Mouse (Mus musculus): ENCODE results near the gene Cd36.

Gene Cd36

DNA sequence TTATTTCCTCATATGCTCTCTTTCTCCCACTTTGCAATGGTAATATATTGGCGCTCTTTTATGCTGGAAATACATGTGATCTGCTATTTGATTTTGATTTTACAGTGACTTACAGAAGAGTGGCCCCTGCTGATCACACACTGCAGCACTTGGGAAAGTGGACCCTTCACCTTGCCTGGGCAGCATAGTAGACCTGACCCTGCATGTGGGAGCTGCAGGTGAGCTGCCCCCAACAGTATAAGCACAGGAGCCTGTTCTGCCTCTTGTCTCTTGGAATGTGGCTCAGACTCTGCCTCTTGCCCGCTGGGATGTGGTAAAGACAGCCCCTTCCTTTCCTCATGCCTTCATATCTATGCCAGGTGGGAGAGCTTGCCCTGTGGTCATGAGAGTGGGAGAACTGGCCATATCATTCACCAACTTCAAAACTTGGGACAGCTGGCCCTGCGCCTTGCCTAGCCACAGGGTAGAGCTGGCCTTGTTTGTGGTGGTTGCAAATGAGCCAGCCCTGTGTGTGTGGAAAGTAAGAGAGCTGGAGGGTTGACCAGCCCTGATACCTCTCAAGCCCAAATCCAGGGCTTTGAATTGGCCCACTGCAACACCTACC lies 81.7 kb downstream of the Cd36 start:
- no peak for DNase-seq (ENCODE audit: extremely low spot score)

DNA sequence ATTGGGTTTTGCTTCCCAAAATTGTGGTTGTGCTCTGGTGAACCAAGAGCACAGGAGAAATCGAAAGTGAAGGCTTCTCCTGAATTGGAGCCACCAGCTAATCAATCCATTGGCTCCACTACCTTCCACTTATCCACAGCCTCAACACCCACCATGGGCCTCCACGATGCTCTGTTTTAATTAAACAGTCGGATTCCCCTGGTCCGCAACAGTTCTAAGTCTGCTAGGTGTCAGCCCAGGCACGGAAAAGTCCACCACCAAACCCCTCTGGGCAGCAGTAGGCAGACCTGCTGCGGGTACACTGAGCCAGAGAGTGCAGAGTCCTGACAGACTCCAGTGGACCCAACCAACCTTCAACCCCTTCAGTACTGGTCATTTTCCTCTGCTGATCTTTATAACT lies 112.0 kb downstream of the Cd36 start:
- peak; percentile 52 for DNase-seq (ENCODE audit: extremely low spot score)

DNA sequence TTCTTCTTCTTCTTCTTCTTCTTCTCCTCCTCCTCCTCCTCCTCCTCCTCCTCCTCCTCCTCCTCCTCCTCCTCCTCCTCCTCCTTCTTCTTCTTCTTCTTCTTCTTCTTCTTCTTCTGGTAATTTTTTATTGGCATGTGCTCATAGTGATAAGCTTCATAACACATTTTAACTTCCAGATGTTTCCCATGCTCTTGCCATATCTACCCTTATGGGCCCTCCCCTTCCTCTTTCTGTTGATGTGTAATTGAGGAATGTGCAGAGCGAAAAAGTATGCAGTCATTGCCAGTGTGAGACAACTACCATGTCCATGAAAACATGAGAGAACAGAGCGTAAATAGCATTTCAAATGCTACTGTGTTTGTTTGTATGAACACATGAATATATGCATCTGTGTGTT lies 118.3 kb downstream of the Cd36 start:
- no peak for DNase-seq (ENCODE audit: extremely low spot score)

DNA sequence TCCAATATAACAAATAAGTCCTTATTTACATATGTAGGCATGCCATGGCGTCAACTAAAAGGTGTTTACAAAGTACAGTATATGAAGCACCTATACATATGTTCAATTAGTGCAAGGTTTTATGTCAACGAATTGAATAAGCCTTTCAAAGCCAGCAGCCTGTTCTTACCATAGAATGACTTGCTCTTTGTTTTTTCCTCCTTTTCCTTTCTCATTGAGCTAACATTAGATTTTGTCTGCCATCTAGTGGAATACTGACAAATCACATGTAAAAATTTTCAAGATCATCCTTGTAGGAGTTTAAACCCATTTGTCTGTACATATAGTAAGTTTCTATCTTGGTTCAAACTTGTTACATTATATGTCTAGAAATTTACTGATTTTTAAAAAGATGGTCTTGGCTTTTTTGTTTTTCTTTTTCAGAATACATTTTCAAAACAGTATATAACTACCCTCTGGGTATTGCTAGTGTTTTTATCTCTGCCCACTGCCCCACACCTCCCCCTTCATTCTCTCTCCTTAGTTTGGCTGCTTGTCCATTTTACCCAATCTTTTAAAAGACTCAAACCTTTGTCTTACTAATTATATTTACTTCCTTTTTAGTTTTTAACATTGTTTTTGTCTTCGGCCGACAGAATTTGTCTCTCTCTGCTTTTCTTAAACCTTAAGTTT lies 122.5 kb downstream of the Cd36 start:
- peak; percentile 55 for DNase-seq (ENCODE audit: extremely low spot score)

DNA sequence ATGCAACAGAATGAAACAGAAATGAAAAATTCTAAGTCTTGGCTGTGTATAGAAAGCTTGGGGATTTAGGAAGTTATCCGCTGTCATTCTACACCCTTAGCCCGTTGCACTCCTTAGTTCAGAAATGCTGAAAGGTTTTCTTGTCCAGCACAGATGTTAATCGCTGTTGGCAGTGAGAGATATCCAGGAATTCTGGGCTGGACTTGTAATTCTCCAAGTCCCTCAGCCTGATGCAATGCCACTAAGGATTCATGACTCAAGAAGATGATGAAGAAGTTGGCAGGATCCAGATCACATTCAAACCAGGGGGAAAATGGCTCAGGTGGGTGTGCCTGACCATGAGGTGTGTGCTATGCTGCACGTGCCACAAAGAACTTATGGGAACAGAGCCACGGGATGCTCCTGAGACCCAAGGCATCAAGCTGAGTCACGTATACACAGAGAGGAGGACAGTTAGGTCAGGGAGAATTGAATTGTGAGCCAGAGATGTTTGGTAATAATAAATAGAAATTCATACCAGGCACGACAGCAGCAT lies 135.1 kb downstream of the Cd36 start:
- no peak for DNase-seq (ENCODE audit: extremely low spot score)

DNA sequence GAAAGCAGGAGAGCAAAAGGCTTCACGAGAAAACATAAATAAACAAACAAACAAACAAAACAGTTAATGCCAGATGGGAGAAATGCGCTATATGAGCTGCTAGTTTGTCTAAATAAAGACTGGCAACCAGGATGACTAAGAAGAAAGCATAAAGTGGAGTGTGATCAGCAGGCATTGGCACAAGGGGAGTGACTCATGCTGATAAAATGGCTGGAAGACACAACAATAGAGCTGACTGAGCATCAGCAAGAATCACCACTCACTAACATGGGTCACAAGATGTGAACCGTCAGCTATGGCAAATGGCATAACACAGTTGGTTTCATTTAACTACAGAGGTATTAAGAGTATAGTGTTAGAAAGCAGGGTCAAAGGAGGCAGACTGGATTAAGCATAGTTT lies 140.3 kb downstream of the Cd36 start:
- no peak for DNase-seq (ENCODE audit: extremely low spot score)

DNA sequence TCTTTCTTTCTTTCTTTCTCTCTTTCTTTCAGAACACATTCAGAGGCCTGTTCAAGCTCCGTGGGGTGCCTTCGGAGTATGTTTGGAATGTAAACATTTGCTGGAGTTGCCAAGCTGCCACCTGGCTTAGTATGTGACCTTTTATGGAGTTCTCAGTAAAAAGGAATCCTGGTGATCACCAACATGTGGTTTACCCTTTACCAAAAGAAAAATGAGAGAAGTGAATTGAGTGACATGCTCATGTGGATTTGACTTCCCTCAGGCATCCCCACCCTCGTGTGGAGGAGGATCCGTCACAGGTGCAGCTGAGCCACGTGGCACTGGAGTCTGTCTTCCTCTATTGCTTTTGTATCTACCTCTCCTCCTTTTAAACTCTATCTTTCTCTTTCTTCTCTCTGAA lies 141.5 kb downstream of the Cd36 start:
- peak; percentile 45 for DNase-seq (ENCODE audit: extremely low spot score)

DNA sequence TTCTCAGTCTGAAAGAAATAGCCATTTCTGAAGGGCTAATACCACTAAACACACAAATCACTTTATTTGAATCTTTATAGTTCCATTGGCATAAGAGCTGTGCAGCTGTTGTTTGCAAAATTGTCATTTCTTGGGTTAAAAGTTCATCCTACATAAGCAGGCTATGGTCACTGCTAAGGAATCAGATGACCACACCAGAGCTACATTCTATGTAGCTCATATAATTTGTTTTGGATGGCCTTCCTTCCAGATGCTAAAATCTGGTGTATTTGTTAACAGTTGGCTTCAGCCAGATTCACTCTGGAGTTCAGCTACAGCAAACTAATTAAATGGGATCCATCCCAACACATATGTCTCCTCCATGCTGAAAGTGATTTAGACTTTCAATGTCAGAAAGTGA lies 142.1 kb downstream of the Cd36 start:
- no peak for DNase-seq (ENCODE audit: extremely low spot score)

DNA sequence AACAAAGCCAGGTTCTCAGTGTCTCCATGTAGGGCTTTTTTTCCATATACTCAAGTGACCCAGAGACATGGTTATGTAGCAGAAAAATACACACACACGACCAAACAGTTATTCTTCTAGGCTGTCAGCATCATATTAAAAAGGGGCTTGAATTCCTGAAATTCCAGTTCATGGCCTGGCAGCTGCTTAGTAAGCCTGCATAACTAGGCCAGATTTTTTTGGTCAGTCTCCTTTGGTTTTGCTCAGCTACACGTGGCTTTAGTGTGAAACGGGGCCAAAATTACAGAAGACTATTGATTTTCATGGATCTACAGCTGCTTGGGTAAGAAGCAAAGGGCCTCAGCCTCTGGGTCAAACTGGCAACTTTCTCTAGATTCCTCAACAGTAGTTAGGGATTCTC lies 148.8 kb downstream of the Cd36 start:
- DNase-seq (ENCODE audit: extremely low spot score): no peak
